Mouse (Mus musculus) limb, embryonic 11.5 days (tissue): Measurements from ENCODE around the gene Stat6. TPM values are rescaled to one million over a fixed set of nuclear protein-coding genes. Genes with fewer than 3 reads are reported as not detected.
A peak's percentile ranks its signal among the peaks of the same experiment; 100 is the strongest.

Experiments
- ATAC-seq: fragments of 200-750 bp; cut with Nextera tagmentation; 2 replicates; pipeline ENCODE4 v1.8.0; 2017; ENCODE audit warnings: low read depth; ENCODE audit not compliant: insufficient number of reproducible peaks, low FRiP score, low TSS enrichment
- DNase-seq: peaks from one replicate; pipeline ENCODE4 v3.0.0-alpha.2; 2015; ENCODE audit warnings: low spot score
- H3K27ac ChIP-seq: fragments of 300-500 bp; sonication (generic); replicated peaks from 2 replicates; pipeline ENCODE4 v1.5.1; 2014; ENCODE audit warnings: low read depth, mild to moderate bottlenecking, low read length
- H3K27me3 ChIP-seq: fragments of 300-500 bp; sonication (generic); 2 replicates; pipeline ENCODE4 v1.6.1; 2014; ENCODE audit warnings: mild to moderate bottlenecking, low read length, mixed read lengths; ENCODE audit not compliant: control insufficient read depth, insufficient read depth
- H3K36me3 ChIP-seq: fragments of 300-500 bp; sonication (generic); 2 replicates; pipeline ENCODE4 v1.6.1; 2014; ENCODE audit warnings: mild to moderate bottlenecking, low read length, moderate library complexity, mixed read lengths; ENCODE audit not compliant: control insufficient read depth, insufficient read depth
- H3K4me1 ChIP-seq: fragments of 300-500 bp; sonication (generic); 2 replicates; pipeline ENCODE4 v1.6.1; 2014; ENCODE audit warnings: low read length, mixed read lengths; ENCODE audit not compliant: control insufficient read depth, insufficient read depth
- H3K4me2 ChIP-seq: fragments of 300-500 bp; sonication (generic); 2 replicates; pipeline ENCODE4 v1.6.1; 2014; ENCODE audit warnings: low read depth, mild to moderate bottlenecking, moderate library complexity; ENCODE audit not compliant: severe bottlenecking
- H3K4me3 ChIP-seq: fragments of 300-500 bp; sonication (generic); 2 replicates; pipeline ENCODE4 v1.5.1; 2014; ENCODE audit warnings: low read depth, low read length
- H3K9ac ChIP-seq: fragments of 300-500 bp; sonication (generic); 2 replicates; pipeline ENCODE4 v1.6.1; 2014; ENCODE audit warnings: mild to moderate bottlenecking, low read length
- H3K9me3 ChIP-seq: fragments of 300-500 bp; sonication (generic); 2 replicates; pipeline ENCODE4 v1.6.1; 2016; ENCODE audit warnings: low read length; ENCODE audit not compliant: control insufficient read depth
- WGBS: fragments of 180-500 bp; shearing (Covaris S2); extraction: QIAGEN DNeasy Blood & Tissue Kit; methylation state at CpG from one replicate; pipeline ENCODE4 v1.1.7; 2014; 5-methylcytosine and 5-hydroxymethylcytosine counted together
- polyA plus RNA-seq: library from polyadenylated mRNA; unstranded; fragments of >200 nt; fragmentation: Nextera tagmentation; extraction: Ambion mirVana; gene quantifications from 2 replicates; pipeline ENCODE4 v1.2.1, GENCODE M21; 2014

Stat6 gene
- polyA plus RNA-seq, 1 experiment from 2014 or later = 5.7 TPM

GRCm38 (mm10) chr10:127623439-127624216 lies 19.2 kb upstream of the Stat6 start:
- Histone ChIP-seq H3K9ac (no peak overlapping the region), H3K36me3 (no peaks in the 10 kb centered on the region), H3K4me2 (no peak overlapping the region), H3K27me3 (no peaks in the 10 kb centered on the region), H3K4me1 (peaks cover 16% of the 10 kb centered on the region), H3K9me3 (no peaks in the 10 kb centered on the region; the same call in 1 of the 2 replicates), H3K4me3 (no peak overlapping the region), H3K27ac (no peak overlapping the region)
- WGBS = 92% methylated on average over 6 of the region's 6 CpGs
- ATAC-seq (no peak), DNase-seq (no peak)

- Histone ChIP-seq H3K4me2 (no peak overlapping the region), H3K4me3 (no peak overlapping the region), H3K4me1 (0 out of 2 replicates have a peak, but pooled peaks cover 3% of the 10 kb centered on the region), H3K9ac (no peak overlapping the region), H3K9me3 (no peaks in the 10 kb centered on the region; the same call in 1 of the 2 replicates), H3K36me3 (no peaks in the 10 kb centered on the region), H3K27me3 (no peaks in the 10 kb centered on the region), H3K27ac (no peak overlapping the region)
- no peak for DNase-seq
- 85% methylated on average over 3 of the region's 3 CpGs for WGBS
- no peak for ATAC-seq
Measured at GRCm38 (mm10) chr10:127626433-127626832, 16.4 kb upstream of the Stat6 start.

GRCm38 (mm10) chr10:127631261-127632214 lies 11.2 kb upstream of the Stat6 start:
- Histone ChIP-seq H3K27me3 (no peaks in the 10 kb centered on the region), H3K4me1 (no peaks in the 10 kb centered on the region), H3K27ac (no peak overlapping the region), H3K36me3 (no peaks in the 10 kb centered on the region), H3K4me3 (no peak overlapping the region), H3K9ac (no peak overlapping the region), H3K4me2 (no peak overlapping the region), H3K9me3 (no peaks in the 10 kb centered on the region; the same call in 1 of the 2 replicates)
- ATAC-seq = no peak
- no peak for DNase-seq
- WGBS = 88% methylated on average over 10 of the region's 10 CpGs

- WGBS = 59% methylated on average over 7 of the region's 7 CpGs
- Histone ChIP-seq H3K4me1 (no peaks in the 10 kb centered on the region), H3K36me3 (no peaks in the 10 kb centered on the region), H3K4me2 (no peak overlapping the region), H3K4me3 (no peak overlapping the region), H3K27me3 (no peaks in the 10 kb centered on the region), H3K27ac (no peak overlapping the region), H3K9me3 (no peaks in the 10 kb centered on the region), H3K9ac (no peak overlapping the region)
- ATAC-seq (no peak), DNase-seq (no peak)
Measured at GRCm38 (mm10) chr10:127632668-127633271, 10.0 kb upstream of the Stat6 start.

GRCm38 (mm10) chr10:127640421-127640820 lies 2.4 kb upstream of the Stat6 start:
- H3K4me1 ChIP-seq = peaks cover 18% of the 10 kb centered on the region
- no peak overlapping the region for H3K9ac ChIP-seq
- no peak overlapping the region for H3K4me3 ChIP-seq
- H3K36me3 ChIP-seq = no peaks in the 10 kb centered on the region
- no peak overlapping the region for H3K4me2 ChIP-seq
- H3K27ac ChIP-seq = no peak overlapping the region
- DNase-seq (no peak), ATAC-seq (no peak)
- no peaks in the 10 kb centered on the region for H3K9me3 ChIP-seq
- 67% methylated on average over 5 of the region's 5 CpGs for WGBS
- H3K27me3 ChIP-seq = no peaks in the 10 kb centered on the region

- H3K9ac ChIP-seq = 0 out of 2 replicates have a peak overlapping the region, but pooled peaks have one; percentile 1
- H3K4me3 ChIP-seq = no peak overlapping the region
- H3K9me3 ChIP-seq = no peaks in the 10 kb centered on the region
- peaks cover 18% of the 10 kb centered on the region for H3K4me1 ChIP-seq
- DNase-seq (peak; percentile 93), ATAC-seq (peak; percentile 82)
- H3K4me2 ChIP-seq = peak overlapping the region; percentile 70; the same call in 1 of the 2 replicates
- H3K27me3 ChIP-seq = no peaks in the 10 kb centered on the region
- no peaks in the 10 kb centered on the region for H3K36me3 ChIP-seq
- 6% methylated on average over 19 of the region's 19 CpGs for WGBS
- H3K27ac ChIP-seq = 0 out of 2 replicates have a peak overlapping the region, but pooled peaks have one; percentile 32
Measured at GRCm38 (mm10) chr10:127641861-127642771, 670 bp upstream of the Stat6 start.

GRCm38 (mm10) chr10:127643553-127644238 lies 910 bp downstream of the Stat6 start:
- Histone ChIP-seq H3K4me3 (peak overlapping the region; percentile 32), H3K27me3 (no peaks in the 10 kb centered on the region), H3K4me1 (peaks cover 18% of the 10 kb centered on the region), H3K4me2 (peak overlapping the region; percentile 70), H3K36me3 (no peaks in the 10 kb centered on the region), H3K27ac (no peak overlapping the region), H3K9me3 (no peaks in the 10 kb centered on the region), H3K9ac (peak overlapping the region; percentile 31; the same call in 1 of the 2 replicates)
- 2% methylated on average over 25 of the region's 25 CpGs for WGBS
- peak; percentile 68 for DNase-seq
- ATAC-seq = peak; percentile 53; the same call in 1 of the 2 replicates
